7 mouse cellular contexts compared by ENCODE assay signal in genomic region chr2:32712108-32712551, GRCm38 (mm10). TPM values are rescaled to one million over a fixed set of nuclear protein-coding genes. Genes with fewer than 3 reads are reported as not detected.
A peak's percentile ranks its signal among the peaks of the same experiment; 100 is the strongest.
DNase-seq lines count a peak whose midpoint lies in the region; ATAC-seq and TF ChIP-seq lines count a peak whose summit lies in the region.

No protein-coding gene starts in this region.

- no peak for TF ChIP-seq CTCF in hindbrain, postnatal 0 days (IDR thresholded peaks at IDR 0.05; ENCODE audit: low read depth)

- ATAC-seq in hindbrain, postnatal 0 days = peak; percentile 22; the same call in 1 of the 2 replicates
- peak; percentile 38; the same call in 1 of the 2 replicates for ATAC-seq in limb, embryonic 14.5 days (ENCODE audit: low FRiP score, low read depth)
- peak; percentile 20 for ATAC-seq in midbrain, embryonic 16.5 days

- peaks cover 17% of the 10 kb centered on the region for H3K4me1 ChIP-seq in hindbrain, postnatal 0 days (ENCODE audit: insufficient read depth, low read length)
- peaks cover 16% of the 10 kb centered on the region for H3K4me1 ChIP-seq in limb, embryonic 14.5 days (ENCODE audit: control insufficient read depth, insufficient read depth, low read length)
- peaks cover 18% of the 10 kb centered on the region for H3K4me1 ChIP-seq in midbrain, embryonic 16.5 days (ENCODE audit: control insufficient read depth, insufficient read depth, low read length)

- no peaks in the 10 kb centered on the region for H3K9me3 ChIP-seq in hindbrain, postnatal 0 days (ENCODE audit: low read length)
- no peaks in the 10 kb centered on the region for H3K9me3 ChIP-seq in limb, embryonic 14.5 days (ENCODE audit: control insufficient read depth, low read length)
- no peaks in the 10 kb centered on the region for H3K9me3 ChIP-seq in midbrain, embryonic 16.5 days (replicated peaks; ENCODE audit: control insufficient read depth, low read length, poor library complexity, severe bottlenecking)

- peak; percentile 81 for DNase-seq in adipocyte (ENCODE audit: low spot score)
- peak; percentile 74 for DNase-seq in cerebellum, adult 9-10 months
- peak; percentile 45 to 56 for DNase-seq in gastrocnemius, adult 8-10 months (ENCODE audit: low spot score in 2 of 2)
- peak; percentile 50 for DNase-seq in hindbrain, postnatal 0 days (ENCODE audit: low spot score)
- peak; percentile 54 for DNase-seq in limb, embryonic 14.5 days (ENCODE audit: low spot score)
- peak; percentile 80 to 87 for DNase-seq in spleen, postnatal 4 days (ENCODE audit: low spot score in 2 of 2)

- peak overlapping the region; percentile 92 for H3K9ac ChIP-seq in hindbrain, postnatal 0 days (replicated peaks; ENCODE audit: low read length)
- H3K9ac ChIP-seq in limb, embryonic 14.5 days (ENCODE audit: low read depth, low read length, severe bottlenecking) = peak overlapping the region; percentile 84
- peak overlapping the region; percentile 86 for H3K9ac ChIP-seq in midbrain, embryonic 16.5 days (ENCODE audit: low read depth, low read length)

- H3K27me3 ChIP-seq in hindbrain, postnatal 0 days (ENCODE audit: insufficient read depth, low read length) = no peaks in the 10 kb centered on the region
- no peaks in the 10 kb centered on the region for H3K27me3 ChIP-seq in limb, embryonic 14.5 days (ENCODE audit: control insufficient read depth, insufficient read depth, low read length)
- no peaks in the 10 kb centered on the region for H3K27me3 ChIP-seq in midbrain, embryonic 16.5 days (ENCODE audit: control insufficient read depth, insufficient read depth, low read depth, low read length)

- peak overlapping the region; percentile 100 for H3K27ac ChIP-seq in hindbrain, postnatal 0 days
- H3K27ac ChIP-seq in limb, embryonic 14.5 days (replicated peaks; ENCODE audit: low read depth, low read length) = peak overlapping the region; percentile 95
- H3K27ac ChIP-seq in midbrain, embryonic 16.5 days (ENCODE audit: low read length) = peak overlapping the region; percentile 100

- H3K36me3 ChIP-seq in hindbrain, postnatal 0 days (ENCODE audit: insufficient read depth, low read length) = peaks cover 24% of the 10 kb centered on the region
- H3K36me3 ChIP-seq in limb, embryonic 14.5 days (ENCODE audit: control insufficient read depth, insufficient read depth, low read length) = peaks cover 41% of the 10 kb centered on the region
- peaks cover 17% of the 10 kb centered on the region for H3K36me3 ChIP-seq in midbrain, embryonic 16.5 days (ENCODE audit: control insufficient read depth, insufficient read depth, low read length)

- peak overlapping the region; percentile 96 for H3K4me2 ChIP-seq in hindbrain, postnatal 0 days (ENCODE audit: low read depth, low read length)
- H3K4me2 ChIP-seq in limb, embryonic 14.5 days (replicated peaks; ENCODE audit: low read depth, low read length, severe bottlenecking) = peak overlapping the region; percentile 79
- H3K4me2 ChIP-seq in midbrain, embryonic 16.5 days (ENCODE audit: low read length) = peak overlapping the region; percentile 99

- peak overlapping the region; percentile 80 for H3K4me3 ChIP-seq in hindbrain, postnatal 0 days (ENCODE audit: low read length)
- peak overlapping the region; percentile 88 for H3K4me3 ChIP-seq in limb, embryonic 14.5 days (replicated peaks; ENCODE audit: low read length)
- H3K4me3 ChIP-seq in midbrain, embryonic 16.5 days (ENCODE audit: low read depth, low read length) = peak overlapping the region; percentile 96

- no peak for TF ChIP-seq POLR2A in limb, embryonic 14.5 days (IDR thresholded peaks at IDR 0.05; ENCODE audit: borderline replicate concordance, extremely low read depth, insufficient read depth, insufficient read length)

- under 1% methylated on average over 39 of the region's 41 CpGs for WGBS in hindbrain, postnatal 0 days
- WGBS in limb, embryonic 14.5 days = under 1% methylated on average over 41 of the region's 41 CpGs
- WGBS in midbrain, embryonic 16.5 days = 0% methylated on average over 41 of the region's 41 CpGs

RNA-seq across cellular contexts. Expression of gene Cdk9, which starts 0.7 kb away (rescaled TPM):
- 10 to 100 TPM; 17.0 to 22.2 (median 20.8) TPM for total RNA-seq in gastrocnemius, adult 8-10 months (2022)
- 108 and 116 TPM in 2 replicates for total RNA-seq in hindbrain, postnatal 0 days (2014; rRNA removed)
- polyA plus RNA-seq in hindbrain, postnatal 0 days (2015; fragmentation: Nextera tagmentation; extraction: Ambion mirVana) = 61.1 and 65.3 TPM in 2 replicates
- 211 and 240 TPM in 2 replicates for polyA plus RNA-seq in limb, embryonic 14.5 days (2012; rRNA removed)
- polyA plus RNA-seq in limb, embryonic 14.5 days (2014; fragmentation: Nextera tagmentation; extraction: Ambion mirVana) = 84.7 and 87.1 TPM in 2 replicates
- 61.3 and 67.3 TPM in 2 replicates for polyA plus RNA-seq in midbrain, embryonic 16.5 days (2015; fragmentation: Nextera tagmentation; extraction: Ambion mirVana)

RNA-seq across cellular contexts. Expression of gene Fpgs, which starts 8.2 kb away (rescaled TPM):
- 1 to 10 TPM; 4.2 to 5.8 (median 4.7) TPM for total RNA-seq in gastrocnemius, adult 8-10 months (2022)
- total RNA-seq in hindbrain, postnatal 0 days (2014; rRNA removed) = 23.1 and 32.6 TPM in 2 replicates
- polyA plus RNA-seq in hindbrain, postnatal 0 days (2015; fragmentation: Nextera tagmentation; extraction: Ambion mirVana) = 22.8 and 23.4 TPM in 2 replicates
- polyA plus RNA-seq in limb, embryonic 14.5 days (2012; rRNA removed) = 75.7 and 101 TPM in 2 replicates
- 30.7 and 33.4 TPM in 2 replicates for polyA plus RNA-seq in limb, embryonic 14.5 days (2014; fragmentation: Nextera tagmentation; extraction: Ambion mirVana)
- polyA plus RNA-seq in midbrain, embryonic 16.5 days (2015; fragmentation: Nextera tagmentation; extraction: Ambion mirVana) = 21.1 and 23.5 TPM in 2 replicates

RNA-seq across cellular contexts. Expression of gene Sh2d3c, which starts 8.7 kb away (rescaled TPM):
- 1 to 10 TPM; 3.3 to 6.6 (median 6.1) TPM for total RNA-seq in gastrocnemius, adult 8-10 months (2022)
- 43.8 and 56.9 TPM in 2 replicates for total RNA-seq in hindbrain, postnatal 0 days (2014; rRNA removed)
- polyA plus RNA-seq in hindbrain, postnatal 0 days (2015; fragmentation: Nextera tagmentation; extraction: Ambion mirVana) = 49.5 and 52.8 TPM in 2 replicates
- 36.8 and 52.0 TPM in 2 replicates for polyA plus RNA-seq in limb, embryonic 14.5 days (2012; rRNA removed)
- 18.5 and 20.3 TPM in 2 replicates for polyA plus RNA-seq in limb, embryonic 14.5 days (2014; fragmentation: Nextera tagmentation; extraction: Ambion mirVana)
- 51.1 and 59.3 TPM in 2 replicates for polyA plus RNA-seq in midbrain, embryonic 16.5 days (2015; fragmentation: Nextera tagmentation; extraction: Ambion mirVana)

RNA-seq across cellular contexts. Expression of gene 6330409D20Rik, which starts 28.7 kb away (rescaled TPM):
- not detected for total RNA-seq in gastrocnemius, adult 8-10 months (2022)
- 1.7 and 3.2 TPM in 2 replicates for total RNA-seq in hindbrain, postnatal 0 days (2014; rRNA removed)
- 3.6 and 5.1 TPM in 2 replicates for polyA plus RNA-seq in hindbrain, postnatal 0 days (2015; fragmentation: Nextera tagmentation; extraction: Ambion mirVana)
- 0.14 and 0.15 TPM in 2 replicates for polyA plus RNA-seq in limb, embryonic 14.5 days (2012; rRNA removed)
- polyA plus RNA-seq in limb, embryonic 14.5 days (2014; fragmentation: Nextera tagmentation; extraction: Ambion mirVana) = not detected in 2 replicates
- polyA plus RNA-seq in midbrain, embryonic 16.5 days (2015; fragmentation: Nextera tagmentation; extraction: Ambion mirVana) = 3.2 and 3.5 TPM in 2 replicates

RNA-seq across cellular contexts. Expression of gene Tor2a, which starts 44.9 kb away (rescaled TPM):
- 1 to 10 TPM; 4.3 to 5.1 (median 4.6) TPM for total RNA-seq in gastrocnemius, adult 8-10 months (2022)
- total RNA-seq in hindbrain, postnatal 0 days (2014; rRNA removed) = 75.1 and 81.1 TPM in 2 replicates
- 48.2 and 49.1 TPM in 2 replicates for polyA plus RNA-seq in hindbrain, postnatal 0 days (2015; fragmentation: Nextera tagmentation; extraction: Ambion mirVana)
- polyA plus RNA-seq in limb, embryonic 14.5 days (2012; rRNA removed) = 82.6 and 169 TPM in 2 replicates
- polyA plus RNA-seq in limb, embryonic 14.5 days (2014; fragmentation: Nextera tagmentation; extraction: Ambion mirVana) = 81.2 and 86.2 TPM in 2 replicates
- polyA plus RNA-seq in midbrain, embryonic 16.5 days (2015; fragmentation: Nextera tagmentation; extraction: Ambion mirVana) = 46.9 and 48.5 TPM in 2 replicates

Comparison
In these comparisons a context has a peak if more than half of its experiments do, and no peak if none do; other contexts are left out.
1. Peak in every context shown above with its lines: DNase-seq, ATAC-seq, H3K4me3 ChIP-seq and H3K27ac ChIP-seq.